Mouse (Mus musculus): ENCODE results near the gene Slc17a6.
A peak's percentile ranks its signal among the peaks of the same experiment; 100 is the strongest.

Slc17a6 gene

DNA sequence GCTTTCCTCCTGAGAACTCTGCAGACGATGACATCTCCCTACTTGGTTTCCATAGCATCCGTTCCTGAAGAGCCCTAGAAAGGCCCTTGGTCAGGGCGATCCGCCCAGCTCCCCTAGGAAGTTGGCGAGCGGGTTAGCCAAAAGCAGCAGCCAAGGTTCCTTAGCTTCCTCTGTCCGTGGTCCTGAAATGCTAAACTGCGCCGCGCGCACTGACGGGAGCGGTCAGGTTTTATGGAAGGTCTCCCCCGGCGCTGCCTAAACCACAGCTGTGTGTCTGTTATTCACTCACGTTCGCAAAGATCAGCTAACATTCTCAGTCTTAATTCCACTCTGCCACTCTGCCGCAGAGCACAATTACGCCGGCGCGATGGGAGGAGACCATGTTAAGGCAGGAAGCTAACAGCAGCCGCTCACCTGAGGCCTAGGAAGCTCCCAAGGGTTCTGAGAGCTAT, at the start of gene Slc17a6:
TSS of gene Slc17a6 (plus strand) at position 313 of the 452 bp plus-strand sequence.
- DNase-seq (ENCODE audit: low spot score): no peak

DNA sequence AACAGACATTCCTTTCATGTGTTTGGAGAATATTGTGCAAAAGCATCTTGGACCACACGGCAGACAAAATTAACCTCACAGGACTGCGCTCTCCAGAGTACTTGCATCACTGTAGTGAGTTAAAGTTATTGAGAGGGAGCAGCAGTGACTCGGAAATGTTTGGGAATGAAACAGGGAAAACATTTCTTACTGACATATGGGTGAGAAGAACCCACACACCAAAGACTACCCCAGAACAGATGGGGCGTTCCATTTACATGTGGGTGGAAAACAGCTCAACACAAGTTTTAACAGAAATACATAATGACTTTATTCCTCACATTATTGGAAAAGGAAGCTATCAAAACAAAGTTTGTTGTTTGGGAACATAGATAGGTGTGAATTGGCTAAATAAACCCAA, 21.8 kb upstream of the Slc17a6 start:
- DNase-seq (ENCODE audit: low spot score): no peak

GRCm38 (mm10) chr7:51603741-51604140, 18.1 kb upstream of the Slc17a6 start:
- DNase-seq (ENCODE audit: low spot score): no peak

GRCm38 (mm10) chr7:51614404-51614803, 7.4 kb upstream of the Slc17a6 start:
- DNase-seq (ENCODE audit: low spot score): no peak

- DNase-seq (ENCODE audit: low spot score): peak; percentile 7
Measured at GRCm38 (mm10) chr7:51617941-51618340, 3.9 kb upstream of the Slc17a6 start.

DNA sequence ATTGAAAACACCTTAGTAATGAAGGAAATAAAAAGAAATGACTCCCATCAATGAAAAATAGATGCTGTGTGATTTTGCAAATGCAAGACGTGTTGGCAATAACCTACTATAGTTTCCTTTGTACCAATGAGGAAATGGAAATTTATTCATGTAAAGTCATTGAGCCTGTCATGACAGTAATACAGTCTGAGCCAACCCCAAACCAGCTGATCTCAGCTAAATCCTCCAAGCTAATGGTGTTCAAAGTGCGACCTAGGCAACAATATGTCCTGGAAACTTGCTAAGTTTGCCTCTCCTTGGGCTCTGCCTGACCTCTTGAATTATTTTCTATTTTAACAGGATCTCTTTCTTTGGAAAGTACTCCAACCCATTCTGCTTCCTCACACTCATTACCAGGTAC, 3.4 kb upstream of the Slc17a6 start:
- no peak for DNase-seq (ENCODE audit: low spot score)

DNA sequence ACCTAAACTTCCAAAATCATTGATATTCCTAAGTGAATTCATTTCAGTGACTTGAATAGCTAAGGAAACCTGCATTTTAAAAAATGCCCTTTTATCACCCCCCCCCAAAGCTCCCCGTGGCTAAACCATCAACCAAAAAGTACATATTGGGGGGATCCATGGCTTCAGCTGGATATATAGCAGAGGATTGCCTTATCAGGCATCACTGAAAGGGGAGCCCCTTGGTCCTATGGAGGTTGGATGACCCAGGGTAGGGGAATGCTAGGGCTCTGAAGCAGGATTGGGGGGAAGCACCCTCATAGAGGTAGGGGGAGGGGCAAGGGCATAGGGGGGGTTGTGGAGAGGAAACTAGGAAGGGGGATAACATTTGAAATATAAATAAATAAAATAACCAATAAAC, 1.8 kb upstream of the Slc17a6 start:
- DNase-seq (ENCODE audit: low spot score): no peak

- DNase-seq (ENCODE audit: low spot score): no peak
Measured at GRCm38 (mm10) chr7:51622196-51622595, 390 bp downstream of the Slc17a6 start.

- no peak for DNase-seq (ENCODE audit: low spot score)
Measured at GRCm38 (mm10) chr7:51622666-51623065, 860 bp downstream of the Slc17a6 start.

GRCm38 (mm10) chr7:51624336-51624897, 2.6 kb downstream of the Slc17a6 start:
- DNase-seq (ENCODE audit: low spot score): no peak

DNA sequence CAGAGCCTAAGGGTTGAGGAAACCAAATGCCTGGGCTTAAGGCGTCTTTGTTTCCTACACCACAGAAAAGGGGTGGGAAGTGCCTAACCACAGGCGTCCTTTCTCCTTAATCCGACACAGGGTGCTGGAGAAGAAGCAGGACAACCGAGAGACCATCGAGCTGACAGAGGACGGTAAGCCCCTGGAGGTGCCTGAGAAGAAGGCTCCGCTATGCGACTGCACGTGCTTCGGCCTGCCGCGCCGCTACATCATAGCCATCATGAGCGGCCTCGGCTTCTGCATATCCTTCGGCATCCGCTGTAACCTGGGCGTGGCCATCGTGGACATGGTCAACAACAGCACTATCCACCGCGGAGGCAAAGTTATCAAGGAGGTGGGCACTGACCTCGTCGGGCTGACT, 3.4 kb downstream of the Slc17a6 start:
- DNase-seq (ENCODE audit: low spot score): no peak

DNA sequence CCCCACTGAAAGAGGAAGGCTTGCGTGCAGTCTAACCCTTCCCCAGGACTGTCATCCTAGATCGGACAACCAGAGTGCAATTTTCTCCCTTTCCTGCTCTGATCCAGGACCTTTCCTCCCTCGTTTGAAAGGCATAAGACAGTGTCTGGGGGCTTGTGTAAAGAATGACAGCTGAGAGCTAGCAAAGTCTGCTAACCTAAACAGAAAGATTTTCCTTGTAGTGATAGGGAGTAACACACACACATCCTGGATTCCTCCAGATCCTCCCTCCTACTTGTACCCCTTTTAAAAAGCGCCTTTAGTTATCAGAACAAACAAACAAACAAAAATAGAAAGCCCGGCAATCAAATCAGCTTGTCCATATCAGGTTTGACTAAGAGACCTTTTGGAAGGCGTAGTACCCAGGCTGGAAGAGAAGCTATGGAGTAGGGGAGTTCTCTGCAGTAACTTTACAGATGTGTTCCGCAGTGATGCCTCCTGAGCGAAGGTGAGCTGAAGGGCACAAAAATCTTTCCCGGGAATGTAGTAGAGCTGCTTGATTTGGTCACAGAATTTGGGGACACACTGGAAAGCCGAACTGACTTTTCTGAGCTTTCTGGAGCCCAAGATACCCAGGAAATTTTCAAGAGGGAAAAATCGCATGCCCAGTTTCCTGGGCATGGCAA, 3.9 kb downstream of the Slc17a6 start:
- no peak for DNase-seq (ENCODE audit: low spot score)

- no peak for DNase-seq (ENCODE audit: low spot score)
Measured at GRCm38 (mm10) chr7:51626451-51627000, 4.7 kb downstream of the Slc17a6 start.

DNA sequence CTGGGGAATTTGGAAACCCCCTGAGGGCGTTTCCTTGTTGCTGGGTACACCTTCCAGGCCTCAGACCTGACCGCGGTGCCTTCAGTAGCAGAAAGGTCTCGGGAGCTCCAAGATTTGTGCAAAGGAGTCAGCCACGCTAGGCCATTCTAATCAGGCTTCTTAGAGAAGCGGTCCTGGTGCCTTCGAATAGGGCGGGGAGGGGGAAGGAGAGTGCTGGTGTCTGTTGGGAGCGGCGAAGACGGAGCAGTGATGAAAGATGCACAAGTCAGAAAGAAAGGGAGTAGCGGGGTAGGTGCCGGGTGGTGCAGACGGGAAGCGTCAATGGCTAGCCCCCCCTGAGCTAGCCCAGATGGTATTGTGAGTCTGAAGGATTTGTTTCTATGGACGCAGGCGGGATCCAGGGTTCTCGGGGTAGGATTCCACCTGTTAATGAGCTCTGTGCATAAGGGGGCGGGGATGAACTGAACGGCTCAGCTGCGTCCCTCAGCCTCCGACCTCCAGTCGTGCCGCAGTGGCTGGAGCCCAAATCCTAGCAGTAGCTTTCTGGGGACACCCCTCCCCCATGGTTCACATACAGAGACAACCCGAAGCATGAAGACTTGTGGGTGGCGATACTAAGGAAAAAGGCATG, 5.3 kb downstream of the Slc17a6 start:
- no peak for DNase-seq (ENCODE audit: low spot score)

DNA sequence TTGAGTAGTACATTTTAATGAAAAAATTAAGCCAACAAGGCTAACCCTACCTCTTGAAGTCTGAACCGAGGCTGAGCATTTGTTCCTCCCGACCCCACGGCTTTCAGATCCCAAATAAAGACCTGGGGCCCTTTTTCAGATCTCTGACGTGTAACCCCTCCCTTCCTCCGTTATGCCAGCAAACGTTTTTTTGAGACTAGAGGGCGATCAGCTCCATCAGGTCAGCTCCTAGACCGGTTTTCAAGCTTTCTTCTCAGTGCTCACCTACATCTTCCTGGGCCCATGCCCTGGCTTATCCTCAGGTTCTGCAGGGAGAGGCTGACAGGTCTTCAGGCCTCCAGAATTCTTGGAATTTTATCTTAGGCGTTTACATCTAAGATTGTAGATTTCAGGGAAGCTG, 5.9 kb downstream of the Slc17a6 start:
- no peak for DNase-seq (ENCODE audit: low spot score)

DNA sequence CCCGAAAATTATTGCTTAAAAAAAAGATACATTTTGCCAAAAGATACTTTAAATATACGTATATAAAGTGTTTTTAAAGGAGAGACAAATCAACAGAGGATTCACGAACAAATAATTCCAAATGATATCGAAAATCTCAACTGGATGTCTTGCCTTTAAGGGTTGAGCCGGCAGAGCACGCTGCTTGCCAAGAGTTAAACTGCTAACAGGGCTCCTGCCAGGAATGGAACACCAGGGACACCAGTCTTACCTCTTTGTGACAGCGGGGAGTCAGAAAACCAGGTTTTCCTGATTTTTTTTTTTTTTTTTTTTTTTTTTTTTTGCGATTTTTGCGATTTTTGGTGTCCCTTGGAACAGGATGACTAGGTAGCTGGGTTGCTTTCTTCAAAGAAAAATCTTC, 6.5 kb downstream of the Slc17a6 start:
- DNase-seq (ENCODE audit: low spot score): no peak

GRCm38 (mm10) chr7:51629206-51629605, 7.4 kb downstream of the Slc17a6 start:
- DNase-seq (ENCODE audit: low spot score): no peak

- no peak for DNase-seq (ENCODE audit: low spot score)
Measured at GRCm38 (mm10) chr7:51631171-51631570, 9.4 kb downstream of the Slc17a6 start.

GRCm38 (mm10) chr7:51632543-51633229, 10.9 kb downstream of the Slc17a6 start:
- no peak for DNase-seq (ENCODE audit: low spot score)

- DNase-seq (ENCODE audit: low spot score): no peak
Measured at GRCm38 (mm10) chr7:51633230-51633844, 11.5 kb downstream of the Slc17a6 start.

- no peak for DNase-seq (ENCODE audit: low spot score)
Measured at GRCm38 (mm10) chr7:51657152-51657551, 35.3 kb downstream of the Slc17a6 start.

- no peak for DNase-seq (ENCODE audit: low spot score)
Measured at GRCm38 (mm10) chr7:51662441-51662840, 40.6 kb downstream of the Slc17a6 start.

Measured in MN1 (cell line).